Mouse (Mus musculus) 416B (cell line): ENCODE data around the gene Prkcd.
A peak's percentile ranks its signal among the peaks of the same experiment; 100 is the strongest.

ENCODE experiments used
- DNase-seq: peaks from one replicate; pipeline ENCODE4 v3.0.0; 2011; ENCODE audit warnings: low read depth

Prkcd gene

GRCm38 (mm10) chr14:30607696-30608095 is 18.3 kb downstream of the Prkcd start:
- no peak for DNase-seq

- no peak for DNase-seq
Observed at GRCm38 (mm10) chr14:30606817-30607216, 19.2 kb downstream of the Prkcd start.

- no peak for DNase-seq
Observed at GRCm38 (mm10) chr14:30597142-30597541, 28.9 kb downstream of the Prkcd start.

- DNase-seq: no peak
Observed at GRCm38 (mm10) chr14:30596407-30596806, 29.6 kb downstream of the Prkcd start.

GRCm38 (mm10) chr14:30595576-30596313 is 30.3 kb downstream of the Prkcd start:
- DNase-seq: no peak

GRCm38 (mm10) chr14:30594092-30594695 is 31.8 kb downstream of the Prkcd start:
- no peak for DNase-seq

GRCm38 (mm10) chr14:30593279-30594091 is 32.5 kb downstream of the Prkcd start:
- DNase-seq: peak; percentile 86

- DNase-seq: peak; percentile 80
Observed at GRCm38 (mm10) chr14:30591417-30591816, 34.6 kb downstream of the Prkcd start.

- no peak for DNase-seq
Observed at GRCm38 (mm10) chr14:30590918-30591317, 35.1 kb downstream of the Prkcd start.

GRCm38 (mm10) chr14:30590041-30590645 is 35.9 kb downstream of the Prkcd start:
- DNase-seq: no peak

- peak; percentile 34 for DNase-seq
Observed at GRCm38 (mm10) chr14:30586780-30587461, 39.1 kb downstream of the Prkcd start.

- peak; percentile 39 for DNase-seq
Observed at GRCm38 (mm10) chr14:30585323-30585722, 40.7 kb downstream of the Prkcd start.

- DNase-seq: no peak
Observed at GRCm38 (mm10) chr14:30584497-30585251, 41.3 kb downstream of the Prkcd start.

- DNase-seq: peak; percentile 69
Observed at GRCm38 (mm10) chr14:30584077-30584476, 41.9 kb downstream of the Prkcd start.

- no peak for DNase-seq
Observed at GRCm38 (mm10) chr14:30581238-30581637, 44.8 kb downstream of the Prkcd start.

GRCm38 (mm10) chr14:30579882-30580281 is 46.1 kb downstream of the Prkcd start:
- peak; percentile 40 for DNase-seq

- DNase-seq: peak; percentile 68
Observed at GRCm38 (mm10) chr14:30579180-30579579, 46.8 kb downstream of the Prkcd start.

GRCm38 (mm10) chr14:30577303-30578062 is 48.5 kb downstream of the Prkcd start:
- peak; percentile 27 for DNase-seq

GRCm38 (mm10) chr14:30576260-30576659 is 49.8 kb downstream of the Prkcd start:
- peak; percentile 58 for DNase-seq

GRCm38 (mm10) chr14:30575791-30576190 is 50.2 kb downstream of the Prkcd start:
- DNase-seq: no peak
